Mouse (Mus musculus) bone marrow, adult 2 months (tissue): ENCODE results near the gene Spata2. TPM values are rescaled to one million over a fixed set of nuclear protein-coding genes. Genes with fewer than 3 reads are reported as not detected.

Experiments
- H3K27ac ChIP-seq: fragments of 200-500 bp; 2 replicates; pipeline ENCODE4 v1.5.1; 2012; ENCODE audit warnings: low read depth, mild to moderate bottlenecking, control low read depth, inconsistent platforms, low read length; ENCODE audit not compliant: control insufficient read depth, poor library complexity, insufficient read depth
- H3K4me1 ChIP-seq: fragments of 200-500 bp; 2 replicates; pipeline ENCODE4 v1.6.1; 2011; ENCODE audit warnings: low read length; ENCODE audit not compliant: control insufficient read depth, insufficient read depth
- H3K4me3 ChIP-seq: fragments of 200-500 bp; replicated peaks from 2 replicates; pipeline ENCODE3; 2011; ENCODE audit warnings: mild to moderate bottlenecking, low read depth, low read length, control low read depth; ENCODE audit not compliant: control insufficient read depth
- CTCF ChIP-seq: fragments of 200-500 bp; IDR thresholded peaks from 2 replicates; pipeline ENCODE4 v1.5.1; 2011; ENCODE audit warnings: low read length, control low read depth; ENCODE audit not compliant: control insufficient read depth, insufficient read depth
- POLR2A ChIP-seq: fragments of 200-500 bp; IDR thresholded peaks from 2 replicates; pipeline ENCODE4 v1.6.1; 2011; ENCODE audit warnings: low read depth, mild to moderate bottlenecking, control low read depth, low read length, borderline replicate concordance; ENCODE audit not compliant: control insufficient read depth
- WGBS: fragments of 180-500 bp; shearing (Covaris S2); methylation state at CpG from one replicate; pipeline ENCODE4 v1.1.7; 2018; 5-methylcytosine and 5-hydroxymethylcytosine counted together
- polyA plus RNA-seq: library from polyadenylated mRNA; stranded (reverse); fragments of >200 nt; gene quantifications from 2 replicates; pipeline ENCODE4 v1.2.4, GENCODE M21; 2011; ENCODE audit warnings: low replicate concordance; ENCODE audit not compliant: missing spikeins, insufficient read depth, insufficient read length

The Spata2 gene
- polyA plus RNA-seq, 1 experiment = 9.1 TPM

GRCm38 (mm10) chr2:167506546-167507260 is 14.0 kb upstream of the Spata2 start:
- no peak for TF ChIP-seq CTCF
- no peak for TF ChIP-seq POLR2A
- H3K4me3 ChIP-seq = no peak overlapping the region
- 93% methylated on average over 10 of the region's 10 CpGs for WGBS
- peaks cover 3% of the 10 kb centered on the region for H3K4me1 ChIP-seq
- H3K27ac ChIP-seq = no peak overlapping the region

GRCm38 (mm10) chr2:167505127-167505526 is 12.4 kb upstream of the Spata2 start:
- WGBS = 5% methylated on average over 3 of the region's 3 CpGs
- Histone ChIP-seq H3K27ac (peak overlapping the region; percentile 82), H3K4me1 (peaks cover 3% of the 10 kb centered on the region), H3K4me3 (peak overlapping the region; percentile 59)
- TF ChIP-seq CTCF (no peak), POLR2A (no peak)

- TF ChIP-seq POLR2A = no peak
- TF ChIP-seq CTCF = no peak
- Histone ChIP-seq H3K4me1 (peaks cover 3% of the 10 kb centered on the region), H3K27ac (peak overlapping the region; percentile 82), H3K4me3 (peak overlapping the region; percentile 79)
- WGBS = 1% methylated on average over 32 of the region's 32 CpGs
Observed at GRCm38 (mm10) chr2:167503896-167504349, 11.2 kb upstream of the Spata2 start.

- WGBS = under 1% methylated on average over 85 of the region's 85 CpGs
- Histone ChIP-seq H3K4me3 (peak overlapping the region; percentile 79), H3K27ac (peak overlapping the region; percentile 82), H3K4me1 (peaks cover 3% of the 10 kb centered on the region)
- TF ChIP-seq CTCF = no peak
- TF ChIP-seq POLR2A = peak; percentile 70; the same call in 1 of the 2 replicates
Observed at GRCm38 (mm10) chr2:167503253-167503895, 10.7 kb upstream of the Spata2 start.

GRCm38 (mm10) chr2:167502554-167503252 is 10.0 kb upstream of the Spata2 start:
- H3K27ac ChIP-seq = peak overlapping the region; percentile 82
- peak overlapping the region; percentile 79 for H3K4me3 ChIP-seq
- TF ChIP-seq POLR2A (no peak), CTCF (no peak)
- peaks cover 3% of the 10 kb centered on the region for H3K4me1 ChIP-seq
- WGBS = 29% methylated on average over 13 of the region's 13 CpGs

- Histone ChIP-seq H3K4me1 (no peaks in the 10 kb centered on the region), H3K27ac (no peak overlapping the region), H3K4me3 (no peak overlapping the region)
- TF ChIP-seq CTCF (peak; percentile 68), POLR2A (no peak)
- WGBS = 66% methylated on average over 5 of the region's 5 CpGs
Observed at GRCm38 (mm10) chr2:167497272-167497671, 4.6 kb upstream of the Spata2 start.

- TF ChIP-seq CTCF = no peak
- no peak for TF ChIP-seq POLR2A
- 33% methylated on average over 7 of the region's 7 CpGs for WGBS
Observed at GRCm38 (mm10) chr2:167496437-167496836, 3.8 kb upstream of the Spata2 start.

More at GRCm38 (mm10) chr2:167496437-167496836, 3.8 kb upstream of the Spata2 start:
- H3K4me3 ChIP-seq = no peak overlapping the region
- no peak overlapping the region for H3K27ac ChIP-seq
- no peaks in the 10 kb centered on the region; the same call in 1 of the 2 replicates for H3K4me1 ChIP-seq
